Comparison of ENCODE assay signal across 13 mouse cellular contexts in the genomic region with DNA sequence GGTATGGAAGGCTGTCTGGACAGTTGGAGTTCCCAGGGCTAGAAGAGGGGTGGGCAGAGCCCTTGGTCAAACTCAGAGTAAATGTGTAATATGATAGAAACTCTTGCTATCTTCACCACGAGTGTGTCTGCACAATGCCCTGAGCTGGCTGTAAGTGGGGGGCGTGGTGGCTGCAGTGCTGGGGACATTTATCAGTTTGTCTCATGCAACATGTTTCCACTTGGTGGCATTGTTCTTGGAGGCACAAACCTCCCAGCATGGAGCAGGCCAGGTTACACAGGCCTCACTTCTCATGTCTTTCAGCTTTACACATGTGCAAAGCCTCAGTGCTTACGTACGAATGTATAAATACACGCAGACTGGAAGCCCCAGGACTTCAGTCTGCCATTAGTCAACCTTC.
"Had no signal": no experiment of that assay in that cellular context is flagged by ENCODE, and none has a peak within 500 bp of the region (broad histone marks: within the 10 kb centered on the region; RNA-seq: fewer than 3 reads in every experiment).

No protein-coding gene starts in this region.

- H3K27me3 ChIP-seq: midbrain, embryonic 12.5 days had no signal

- H3K4me2 ChIP-seq: lung, embryonic 14.5 days; midbrain, embryonic 12.5 days had no signal

- ATAC-seq: intestine, embryonic 16.5 days; lung, postnatal 0 days; midbrain, embryonic 16.5 days had no signal

- H3K27ac ChIP-seq: kidney, postnatal 0 days; macrophage; midbrain, embryonic 12.5 days had no signal

- H3K9ac ChIP-seq: lung, embryonic 14.5 days; midbrain, embryonic 12.5 days had no signal

- DNase-seq: kidney, adult 2 months; kidney, postnatal 25 days; layer of hippocampus, adult 9-11 months; lung, embryonic 14.5 days; thymus, adult 18-20 months; thymus, postnatal 36 days had no signal

- H3K4me3 ChIP-seq: layer of hippocampus, adult 2 months; midbrain, embryonic 12.5 days had no signal

- H3K9me3 ChIP-seq: midbrain, embryonic 12.5 days had no signal
